Mouse (Mus musculus): Measurements from ENCODE around the gene Hemk1.

- TF ChIP-seq CTCF (IDR thresholded peaks at IDR 0.05; ENCODE audit: extremely low read depth, insufficient read depth, low read length) (peak; percentile 75), POLR2A (IDR thresholded peaks at IDR 0.05; ENCODE audit: extremely low read depth, insufficient read depth, low read length) (no peak)
Measured at GRCm38 (mm10) chr9:107355870-107356765, 18.0 kb upstream of the Hemk1 start.
